ENCODE assay signal across 9 mouse cellular contexts in genomic region chr8:45001577-45002197, GRCm38 (mm10).
DNase-seq lines count a peak whose midpoint lies in the region; ATAC-seq and TF ChIP-seq lines count a peak whose summit lies in the region.
"Had no signal": no experiment of that assay in that cellular context is flagged by ENCODE, and none has a peak within 500 bp of the region (broad histone marks: within the 10 kb centered on the region; RNA-seq: fewer than 3 reads in every experiment).

No protein-coding gene starts in this region.

- H3K4me1 ChIP-seq in heart, postnatal 0 days (ENCODE audit: control insufficient read depth, insufficient read depth), result peaks cover 44% of the 10 kb centered on the region
- peaks cover 9% of the 10 kb centered on the region for H3K4me1 ChIP-seq in lung, embryonic 14.5 days (ENCODE audit: insufficient read depth)
- H3K4me1 ChIP-seq in midbrain, embryonic 13.5 days (replicated peaks), result peaks cover 64% of the 10 kb centered on the region

- no peaks in the 10 kb centered on the region for H3K9me3 ChIP-seq in heart, postnatal 0 days (replicated peaks; ENCODE audit: control insufficient read depth, low read length)
- H3K9me3 ChIP-seq in lung, embryonic 14.5 days (ENCODE audit: low read depth, low read length), result no peaks in the 10 kb centered on the region
- no peaks in the 10 kb centered on the region for H3K9me3 ChIP-seq in midbrain, embryonic 13.5 days
- H3K9me3 ChIP-seq: neural tube, embryonic 12.5 days had no signal

- no peak overlapping the region for H3K4me3 ChIP-seq in heart, postnatal 0 days (ENCODE audit: low read depth, low read length)
- no peak overlapping the region for H3K4me3 ChIP-seq in lung, embryonic 14.5 days (ENCODE audit: low read depth, low read length)
- no peak overlapping the region for H3K4me3 ChIP-seq in midbrain, embryonic 13.5 days (replicated peaks)
- H3K4me3 ChIP-seq: neural tube, embryonic 12.5 days had no signal

- H3K36me3 ChIP-seq in heart, postnatal 0 days (replicated peaks; ENCODE audit: control insufficient read depth, insufficient read depth, low read length), result no peaks in the 10 kb centered on the region
- H3K36me3 ChIP-seq in lung, embryonic 14.5 days (ENCODE audit: insufficient read depth), result no peaks in the 10 kb centered on the region
- no peaks in the 10 kb centered on the region for H3K36me3 ChIP-seq in midbrain, embryonic 13.5 days
- H3K36me3 ChIP-seq: neural tube, embryonic 12.5 days had no signal

- TF ChIP-seq CTCF in heart, postnatal 0 days (IDR thresholded peaks at IDR 0.05; ENCODE audit: low read depth), result no peak
- TF ChIP-seq CTCF in lung, embryonic 14.5 days (IDR thresholded peaks at IDR 0.05; ENCODE audit: low read depth), result no peak

- peak; percentile 6 for DNase-seq in cerebellum, adult 9-10 months
- peak; percentile 65 for DNase-seq in embryo, embryonic 10 days (ENCODE audit: low spot score)
- DNase-seq in heart, postnatal 0 days (ENCODE audit: low spot score), result no peak
- peak; percentile 30 for DNase-seq in lung, embryonic 14.5 days
- no peak for DNase-seq in thymus, postnatal 14 days
- DNase-seq in testis, postnatal 14 days (ENCODE audit: low spot score), result no peak

- H3K27ac ChIP-seq in heart, postnatal 0 days (ENCODE audit: low read depth), result peak overlapping the region; percentile 44; the same call in 1 of the 2 replicates
- no peak overlapping the region for H3K27ac ChIP-seq in lung, embryonic 14.5 days (ENCODE audit: low read depth)
- H3K27ac ChIP-seq in midbrain, embryonic 13.5 days, result no peak overlapping the region
- H3K27ac ChIP-seq: neural tube, embryonic 12.5 days had no signal

- no peak for TF ChIP-seq EP300 in heart, postnatal 0 days (IDR thresholded peaks at IDR 0.05; ENCODE audit: low read depth)

- no peaks in the 10 kb centered on the region for H3K27me3 ChIP-seq in heart, postnatal 0 days (ENCODE audit: control insufficient read depth, insufficient read depth, low read length)
- H3K27me3 ChIP-seq in lung, embryonic 14.5 days (ENCODE audit: insufficient read depth, low read length), result no peaks in the 10 kb centered on the region
- H3K27me3 ChIP-seq in midbrain, embryonic 13.5 days, result no peaks in the 10 kb centered on the region
- H3K27me3 ChIP-seq: neural tube, embryonic 12.5 days had no signal

- no peak overlapping the region for H3K4me2 ChIP-seq in heart, postnatal 0 days (ENCODE audit: low read depth, low read length)
- no peak overlapping the region for H3K4me2 ChIP-seq in lung, embryonic 14.5 days
- H3K4me2 ChIP-seq in midbrain, embryonic 13.5 days (replicated peaks), result no peak overlapping the region
- H3K4me2 ChIP-seq: neural tube, embryonic 12.5 days had no signal

- no peak for ATAC-seq in cerebellum, adult (ENCODE audit: insufficient number of reproducible peaks, low FRiP score, low TSS enrichment)
- ATAC-seq in heart, postnatal 0 days (ENCODE audit: insufficient read depth, low read depth), result no peak
- no peak for ATAC-seq in lung, embryonic 14.5 days (ENCODE audit: insufficient read depth)
- no peak for ATAC-seq in midbrain, embryonic 13.5 days

- 55% methylated on average over 8 of the region's 8 CpGs for WGBS in heart, postnatal 0 days
- 57% methylated on average over 8 of the region's 8 CpGs for WGBS in lung, embryonic 14.5 days
- 45% methylated on average over 8 of the region's 8 CpGs for WGBS in midbrain, embryonic 13.5 days

- H3K9ac ChIP-seq in heart, postnatal 0 days (replicated peaks; ENCODE audit: low read depth, low read length), result no peak overlapping the region
- H3K9ac ChIP-seq in lung, embryonic 14.5 days, result no peak overlapping the region
- H3K9ac ChIP-seq in midbrain, embryonic 13.5 days (replicated peaks), result no peak overlapping the region
- H3K9ac ChIP-seq: neural tube, embryonic 12.5 days had no signal

Comparison
In these comparisons a context has a peak if more than half of its experiments do, and no peak if none do; other contexts are left out.
1. DNase-seq: peak in cerebellum, adult 9-10 months (single experiment), embryo, embryonic 10 days (single experiment) and lung, embryonic 14.5 days (single experiment); none in heart, postnatal 0 days (single experiment), thymus, postnatal 14 days (single experiment) and testis, postnatal 14 days (single experiment).